Mouse (Mus musculus): ENCODE data around the gene Gm7137.
"Not testable (repeated sequence)": the region's sequence is repeated elsewhere in the genome, so short reads cannot be mapped to it uniquely, and the experiment has no call there.

GRCm38 (mm10) chr10:77783396-77783795 lies 4.6 kb downstream of the Gm7137 start:
- TF ChIP-seq CTCF (IDR thresholded peaks at IDR 0.05; ENCODE audit: low read depth); EP300 (optimal IDR thresholded peaks at IDR 0.05): not testable (repeated sequence)

Data from stomach, postnatal 0 days (tissue).